Mouse (Mus musculus) liver, adult (tissue): ENCODE results near the gene Hibadh.

Experiments used
- GATA4 ChIP-seq: IDR thresholded peaks from 2 replicates; pipeline ENCODE4 v1.6.1; 2014; ENCODE audit warnings: mild to moderate bottlenecking, low read length; ENCODE audit not compliant: insufficient replicate concordance

The Hibadh gene

DNA sequence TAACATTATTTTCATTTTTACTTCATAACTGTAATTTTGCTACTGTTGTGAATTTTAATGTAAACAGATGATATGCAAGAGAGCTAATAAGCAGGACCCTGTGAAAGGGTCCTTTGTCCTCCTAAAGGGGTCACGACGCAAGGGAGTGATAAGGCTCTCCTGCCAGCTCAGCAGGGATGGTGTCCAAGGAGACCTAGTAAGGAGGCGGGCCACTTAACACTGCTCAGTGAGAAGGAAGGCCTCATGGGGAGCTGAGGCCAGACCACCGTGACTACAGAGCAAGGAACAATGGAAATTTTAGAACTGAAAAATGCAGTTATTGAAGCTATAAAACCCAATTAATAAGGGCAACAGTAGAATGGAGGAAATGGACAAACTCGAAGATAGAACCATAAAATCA lies 5.7 kb upstream of the Hibadh start:
- TF ChIP-seq GATA4 = no peak

DNA sequence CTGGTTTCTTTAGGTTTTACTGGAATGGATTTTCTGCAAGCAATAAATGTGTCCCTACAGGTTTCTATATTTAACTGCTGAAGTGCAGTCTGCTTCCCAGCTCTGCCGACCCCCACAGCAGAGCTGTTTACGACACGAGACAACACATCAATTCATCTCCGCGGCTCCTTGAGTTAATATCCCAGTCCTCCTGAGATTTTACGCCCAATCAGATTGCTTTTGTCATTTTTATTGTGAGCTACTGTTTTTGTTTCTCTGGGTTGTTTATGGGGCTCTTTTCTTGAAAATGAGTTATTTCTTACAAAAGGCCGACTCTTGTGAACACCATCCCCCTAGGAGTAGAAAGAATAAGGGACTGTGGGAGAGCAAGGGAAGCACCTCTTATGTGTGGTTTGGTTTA lies 2.0 kb upstream of the Hibadh start:
- no peak for TF ChIP-seq GATA4

DNA sequence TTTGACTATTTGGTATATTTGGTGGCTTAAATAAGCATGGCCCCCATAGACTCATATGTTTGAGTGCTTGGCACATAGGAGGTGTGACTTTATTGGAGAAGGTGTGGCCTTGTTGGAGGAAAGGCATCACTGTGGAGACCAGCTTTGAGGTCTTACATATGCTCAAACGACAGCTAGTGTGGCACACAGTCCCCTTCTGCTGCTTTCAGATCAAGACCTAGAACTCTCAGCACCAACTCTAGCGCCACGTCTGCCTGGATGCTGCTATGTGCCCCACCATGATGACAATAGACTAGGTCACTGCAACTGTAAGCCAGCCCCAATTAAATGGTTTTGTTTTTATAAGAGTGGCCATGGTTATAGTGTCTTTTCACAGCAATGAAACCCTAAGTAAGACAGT lies 887 bp upstream of the Hibadh start:
- no peak for TF ChIP-seq GATA4

DNA sequence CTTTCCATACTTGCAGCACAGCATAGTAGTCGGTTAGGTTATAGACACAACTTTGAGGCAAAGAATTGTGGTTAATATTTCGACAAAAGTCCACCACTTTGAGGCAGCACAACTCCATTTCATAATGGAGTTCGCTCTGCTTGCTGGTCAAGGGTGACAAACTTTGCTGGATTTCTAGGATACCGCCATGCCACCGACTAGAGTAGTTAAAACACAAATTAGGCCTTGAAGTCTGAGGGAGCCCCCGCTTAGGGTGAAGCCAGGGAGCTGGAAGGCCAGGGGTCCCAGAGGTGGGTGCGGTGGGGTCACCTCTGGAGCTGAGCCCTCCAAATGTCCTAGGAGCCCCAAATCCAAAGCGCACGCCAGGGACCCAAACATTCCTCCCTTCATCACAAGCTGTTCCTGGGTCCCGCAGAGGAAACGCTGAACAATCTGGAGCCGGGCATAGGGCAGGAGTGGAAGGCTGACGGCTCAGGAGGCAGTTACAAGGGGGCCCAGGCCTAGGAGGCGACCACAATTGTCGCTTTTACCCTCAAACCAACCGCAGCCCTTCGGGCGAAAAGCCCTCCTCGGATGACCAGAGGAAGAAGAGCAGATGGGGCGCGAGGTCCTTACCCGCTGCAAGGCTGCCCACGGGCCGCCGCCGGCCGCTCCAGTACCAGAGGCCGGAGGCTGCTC lies 504 bp downstream of the Hibadh start:
- TF ChIP-seq GATA4 = no peak

DNA sequence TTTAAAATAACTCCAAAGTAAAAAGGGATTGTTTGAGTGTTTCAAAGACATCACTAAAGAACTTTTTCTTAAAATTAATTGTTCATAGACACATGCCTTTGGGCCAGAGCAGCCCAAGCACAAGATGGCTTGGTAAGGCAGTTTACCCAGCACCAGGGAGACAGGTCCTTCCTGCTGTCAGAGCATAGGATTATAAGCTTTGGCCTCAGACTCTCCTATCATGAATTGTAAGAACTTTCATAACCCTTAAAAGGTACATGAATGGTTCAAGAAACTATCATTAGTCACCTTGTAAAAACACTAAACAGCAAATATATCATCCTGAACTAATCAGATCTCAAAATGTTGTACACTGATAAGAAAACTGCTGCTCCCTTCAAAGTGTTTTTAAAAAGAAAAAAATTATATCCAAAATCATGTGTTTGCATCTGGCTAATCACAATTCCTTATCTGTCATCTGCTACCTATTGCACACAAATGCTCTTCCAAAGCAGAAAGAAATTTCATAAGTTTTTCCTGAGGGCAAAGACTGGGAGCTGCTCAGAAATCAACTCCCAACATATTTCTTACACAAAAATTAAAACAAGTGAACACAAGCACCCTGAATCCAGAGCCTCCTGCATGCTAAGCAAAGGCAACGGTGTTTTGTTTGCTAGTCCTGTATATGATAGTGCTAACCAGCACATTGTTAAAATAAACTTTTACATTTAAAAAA lies 1.6 kb downstream of the Hibadh start:
- no peak for TF ChIP-seq GATA4

DNA sequence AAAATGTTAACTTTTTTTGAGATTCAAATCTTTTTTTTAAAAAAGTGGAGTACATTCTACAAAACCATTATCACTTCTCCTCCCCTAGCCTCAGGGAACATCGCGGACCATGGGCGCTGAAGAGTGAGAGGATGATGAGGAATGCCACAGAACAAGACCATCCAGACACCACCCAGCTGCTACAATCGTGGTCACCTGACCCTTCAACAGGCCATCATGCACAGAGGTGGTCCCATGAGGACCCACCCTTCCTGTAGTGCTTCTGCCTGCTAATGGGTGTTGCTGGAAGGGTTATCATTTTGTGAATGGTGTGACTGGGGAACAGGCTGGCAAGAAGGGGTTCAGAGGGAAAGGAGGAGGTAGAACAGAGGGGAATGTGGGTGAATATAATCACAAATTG lies 2.9 kb downstream of the Hibadh start:
- no peak for TF ChIP-seq GATA4

DNA sequence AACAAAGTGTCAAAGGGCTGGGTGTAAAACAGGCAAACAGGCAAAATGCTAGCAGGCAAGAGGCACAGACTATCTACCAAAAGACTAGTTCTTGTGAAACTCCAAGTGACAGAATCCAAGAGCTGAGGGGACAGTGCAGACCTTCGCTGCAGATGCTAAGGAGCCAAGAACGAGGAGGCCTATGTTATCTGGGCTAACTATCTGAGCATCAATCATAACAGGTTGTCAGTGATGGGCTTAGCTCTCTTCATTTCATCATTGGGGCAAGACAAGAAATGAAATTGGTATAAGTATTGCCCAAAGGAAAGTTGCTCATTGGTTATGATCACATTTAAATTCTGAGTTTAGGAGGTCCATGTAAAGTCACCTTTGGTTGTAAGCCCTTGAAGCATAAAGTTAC lies 4.8 kb downstream of the Hibadh start:
- no peak for TF ChIP-seq GATA4

DNA sequence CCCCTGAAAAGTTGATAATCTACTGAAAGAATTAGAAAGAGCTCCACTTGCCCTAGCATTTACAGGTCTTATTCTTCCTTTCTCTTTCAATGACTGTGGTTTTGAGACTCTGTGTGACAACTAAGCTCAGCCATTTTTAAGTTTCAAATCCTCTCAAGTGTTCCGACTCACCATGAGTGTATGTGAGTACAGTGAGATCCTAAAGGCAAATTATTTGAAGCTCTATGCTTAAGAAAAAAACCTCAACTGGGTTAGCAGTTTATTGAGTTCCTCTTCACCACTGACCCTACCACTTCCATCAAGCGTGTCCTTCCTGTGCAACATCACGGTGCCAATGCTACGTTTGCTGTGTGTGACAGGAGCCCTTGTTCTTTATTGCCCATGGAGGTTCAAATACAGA lies 9.6 kb downstream of the Hibadh start:
- no peak for TF ChIP-seq GATA4

DNA sequence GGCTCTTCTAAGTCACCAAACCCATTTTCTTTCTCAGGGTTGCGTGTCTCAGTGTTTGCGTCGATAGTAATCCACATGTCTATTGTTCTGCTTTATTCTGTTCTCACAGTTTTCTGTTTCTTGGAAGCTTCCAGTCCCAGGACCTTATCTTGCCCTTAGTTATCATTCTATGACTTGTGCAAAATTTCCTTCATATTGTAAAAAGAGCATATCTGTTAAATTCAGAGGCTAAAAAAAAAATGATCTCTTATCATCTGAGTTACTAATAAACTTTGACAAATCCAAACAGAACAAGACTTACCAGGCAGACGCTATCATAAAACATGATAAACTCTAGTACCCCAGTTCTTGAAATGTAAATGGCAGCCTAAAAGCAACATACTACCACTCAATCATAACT lies 11.0 kb downstream of the Hibadh start:
- no peak for TF ChIP-seq GATA4

DNA sequence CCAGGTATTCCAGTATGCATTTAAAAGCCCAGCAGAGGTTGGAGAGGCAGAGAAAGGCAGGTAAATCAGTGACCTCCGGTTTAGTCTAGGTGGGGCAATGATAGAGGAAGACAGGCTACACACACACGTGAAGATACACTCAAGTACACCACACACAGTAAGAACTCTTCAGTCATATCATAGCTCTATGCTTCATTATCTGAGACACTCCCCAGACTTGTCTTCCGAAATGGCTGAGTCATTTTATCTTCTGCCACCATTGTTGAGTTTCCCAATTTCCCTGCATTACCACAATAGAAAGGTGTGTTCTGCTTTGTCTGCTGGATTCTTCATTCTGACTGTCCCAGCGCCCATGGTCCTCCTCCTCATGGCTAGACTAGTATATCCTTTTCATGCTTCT lies 13.5 kb downstream of the Hibadh start:
- TF ChIP-seq GATA4 = no peak

DNA sequence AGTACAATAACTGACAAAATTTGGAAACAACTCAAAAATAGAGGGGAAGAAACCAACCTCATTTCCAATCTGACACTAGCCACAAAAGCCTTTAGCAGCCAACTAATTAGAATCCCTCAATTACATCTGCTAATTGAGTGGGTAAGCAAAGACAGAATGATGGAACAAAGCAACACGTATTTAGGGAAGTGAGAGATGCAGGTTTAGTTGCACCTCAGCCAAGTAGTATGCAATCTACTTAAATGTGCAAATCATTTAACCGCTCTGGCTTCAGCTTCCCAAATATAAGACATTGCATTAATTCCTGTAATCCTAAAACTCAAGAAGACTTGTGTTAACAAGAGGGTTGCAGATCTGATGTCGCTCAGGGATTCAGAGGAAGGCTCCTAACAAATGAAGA lies 16.4 kb downstream of the Hibadh start:
- no peak for TF ChIP-seq GATA4

DNA sequence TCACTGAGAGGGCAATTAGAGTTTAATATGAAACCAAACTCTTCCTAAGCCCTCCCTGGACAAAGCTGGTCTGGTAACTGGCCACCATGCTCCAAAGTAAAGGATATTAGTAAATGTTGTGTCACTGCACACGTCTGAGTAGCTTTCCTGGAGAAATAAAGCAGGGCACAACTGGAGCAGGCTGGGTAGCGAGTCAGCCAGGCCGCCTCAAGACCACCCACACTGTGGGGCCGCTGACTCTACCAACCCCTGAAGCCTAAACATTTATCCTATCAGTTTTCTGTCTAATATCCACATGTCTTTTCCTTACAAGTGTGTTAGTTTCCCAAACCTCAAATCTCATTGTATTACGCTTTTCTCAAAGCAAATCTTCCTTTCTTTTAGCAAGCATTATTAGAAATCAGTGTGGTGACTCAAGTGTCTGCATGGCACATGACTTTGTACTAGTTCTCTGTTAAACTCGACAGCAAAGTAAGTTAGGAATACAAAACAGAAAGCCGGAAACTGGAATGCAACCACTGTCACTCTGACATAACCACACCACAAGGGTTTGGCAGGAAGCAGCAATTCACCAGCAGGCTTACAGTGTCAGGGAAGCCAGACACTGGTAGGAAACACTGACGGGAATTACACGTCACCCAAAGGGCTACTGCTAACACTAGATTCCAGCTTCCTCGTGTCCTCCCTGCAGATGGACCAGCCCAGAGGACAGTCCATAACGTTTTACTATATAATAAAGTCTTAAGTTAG lies 18.3 kb downstream of the Hibadh start:
- no peak for TF ChIP-seq GATA4

DNA sequence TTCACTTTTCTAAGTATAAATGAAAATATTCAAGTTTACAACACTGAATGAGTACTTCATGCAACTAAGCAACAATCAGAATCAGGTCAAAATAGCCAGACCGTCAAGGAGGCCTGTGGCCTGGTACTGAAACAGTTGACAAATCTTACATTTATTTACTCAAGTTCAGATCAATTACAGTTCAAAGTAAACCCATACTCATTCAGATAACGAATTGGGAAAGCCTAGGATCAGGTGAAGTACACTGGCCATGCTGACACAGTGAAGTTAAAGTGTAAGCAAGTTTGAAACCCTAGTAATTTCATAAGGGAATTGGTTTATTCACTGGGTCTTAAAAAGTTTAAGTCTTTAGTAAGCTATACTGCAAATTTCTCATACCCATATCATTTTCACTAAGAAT lies 20.1 kb downstream of the Hibadh start:
- TF ChIP-seq GATA4 = peak; percentile 92

DNA sequence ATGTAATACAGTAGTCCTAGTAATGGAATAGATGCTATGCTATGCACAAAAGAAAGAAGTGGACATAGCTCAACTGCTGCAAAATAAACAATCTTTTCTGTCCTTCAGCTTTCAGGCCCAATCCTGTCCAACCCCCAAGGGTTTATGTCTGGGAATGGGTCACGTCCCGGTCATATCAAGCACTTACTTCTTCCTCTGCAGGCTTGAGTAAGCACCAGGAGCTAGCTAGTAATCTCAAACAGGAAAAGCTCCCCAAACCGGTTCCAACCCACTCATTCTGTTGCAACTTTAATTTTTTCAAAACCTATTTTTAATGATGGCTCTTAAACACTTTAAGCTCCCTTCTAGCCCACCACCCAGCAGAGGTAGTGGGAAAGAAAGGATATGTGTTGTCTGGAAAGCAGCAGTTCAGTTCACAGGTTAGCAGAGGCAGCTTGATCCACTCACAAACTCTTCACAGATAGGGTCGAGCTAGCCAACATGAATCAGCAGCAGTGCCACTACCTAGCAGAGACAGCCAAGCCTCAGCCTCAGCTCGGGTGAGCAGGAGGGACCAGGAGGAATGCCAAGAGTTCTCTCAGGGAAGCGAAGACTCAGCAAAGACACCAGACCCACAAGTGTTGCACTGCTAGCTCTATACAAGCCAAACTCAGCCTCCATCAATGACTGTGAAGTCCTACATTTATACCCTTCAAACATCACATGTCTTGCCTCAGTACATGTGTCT lies 30.4 kb downstream of the Hibadh start:
- no peak for TF ChIP-seq GATA4

DNA sequence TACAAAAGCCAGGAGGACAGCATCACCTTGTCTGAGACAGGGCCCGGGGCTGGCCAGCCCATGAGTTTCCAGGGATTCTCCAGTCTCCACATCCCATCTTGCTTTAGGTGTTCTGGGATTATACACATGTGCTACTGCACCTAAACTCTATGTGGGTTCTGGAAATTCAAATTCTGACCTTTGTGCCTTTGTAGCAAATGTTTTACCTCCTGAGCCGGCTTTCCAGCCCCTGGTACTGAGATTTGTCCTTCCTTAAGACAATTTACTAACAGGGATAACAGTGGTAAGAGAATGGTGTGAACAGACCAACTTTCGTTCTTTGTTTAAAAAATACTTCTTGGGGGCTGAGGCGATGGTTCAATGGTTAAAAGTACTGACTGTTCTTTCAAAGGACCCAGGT lies 32.1 kb downstream of the Hibadh start:
- no peak for TF ChIP-seq GATA4
